Mouse (Mus musculus): ENCODE measurements around the gene Mob3c. TPM values are rescaled to one million over a fixed set of nuclear protein-coding genes. Genes with fewer than 3 reads are reported as not detected.

The Mob3c gene
- total RNA-seq, 1 experiment: 4.0 TPM

GRCm38 (mm10) chr4:115784769-115785510, 43.0 kb upstream of the Mob3c start, which contains the start of gene Atpaf1:
Gene Atpaf1 (plus strand): TSS chr4:115784812.
- in situ Hi-C loops (cut with MboI; ENCODE audit: low sequenced_read_pairs in 2 of 2, unreplicated experiment in 2 of 2): no loop called here
- peak; percentile 27 for DNase-seq (ENCODE audit: low read depth, low spot score)
- H3K27ac ChIP-seq (ENCODE audit: insufficient read depth, low read depth, low read length, poor library complexity, severe bottlenecking): peak within 1 kb of the TSS; percentile 58
- no peaks in the 10 kb centered on the region for H3K9me3 ChIP-seq (ENCODE audit: control insufficient read depth, insufficient read depth, low read depth, low read length)
- peak within 1 kb of the TSS; percentile 68 to 75 for H3K4me3 ChIP-seq (ENCODE audit: insufficient read depth in 1 of 2, low read depth in 1 of 2, low read length in 2 of 2, poor library complexity in 1 of 2, severe bottlenecking in 1 of 2)
- H3K4me1 ChIP-seq (ENCODE audit: control insufficient read depth in 2 of 2, insufficient read depth in 2 of 2, low read length in 2 of 2, poor library complexity in 1 of 2): peaks cover 0 to 6% of the 10 kb centered on the region in 2 experiments; a peak in 2 of 4 replicates
- TF ChIP-seq ZC3H11A (IDR thresholded peaks at IDR 0.05; ENCODE audit: borderline replicate concordance, low read depth, low read length) (no peak), CHD2 (IDR thresholded peaks at IDR 0.05; ENCODE audit: low read depth, low read length) (no peak), HCFC1 (IDR thresholded peaks at IDR 0.05; ENCODE audit: borderline replicate concordance, insufficient read depth, low read length) (peak; percentile 73), MAFK (IDR thresholded peaks at IDR 0.05; ENCODE audit: insufficient read depth, low read depth, low read length) (no peak), ZNF384 (IDR thresholded peaks at IDR 0.05; ENCODE audit: low read depth, low read length) (no peak)
- peak within 1 kb of the TSS; percentile 76 for H3K9ac ChIP-seq (ENCODE audit: insufficient read depth, low read depth, low read length, poor library complexity, severe bottlenecking)
- peaks cover 2% of the 10 kb centered on the region for H3K36me3 ChIP-seq (ENCODE audit: control insufficient read depth, insufficient read depth, low read length, poor library complexity, severe bottlenecking)

- no peaks in the 10 kb centered on the region for H3K9me3 ChIP-seq (ENCODE audit: control insufficient read depth, insufficient read depth, low read depth, low read length)
- peaks cover 0 to 6% of the 10 kb centered on the region in 2 experiments; a peak in 2 of 4 replicates for H3K4me1 ChIP-seq (ENCODE audit: control insufficient read depth in 2 of 2, insufficient read depth in 2 of 2, low read length in 2 of 2, poor library complexity in 1 of 2)
- TF ChIP-seq CHD2 (IDR thresholded peaks at IDR 0.05; ENCODE audit: low read depth, low read length): no peak
- no peak; the same call in 1 of the 2 replicates for TF ChIP-seq MAFK (IDR thresholded peaks at IDR 0.05; ENCODE audit: insufficient read depth, low read depth, low read length)
- TF ChIP-seq HCFC1 (IDR thresholded peaks at IDR 0.05; ENCODE audit: borderline replicate concordance, insufficient read depth, low read length): no peak
- no peak for TF ChIP-seq ZC3H11A (IDR thresholded peaks at IDR 0.05; ENCODE audit: borderline replicate concordance, low read depth, low read length)
- TF ChIP-seq ZNF384 (IDR thresholded peaks at IDR 0.05; ENCODE audit: low read depth, low read length): no peak
- peaks cover 2% of the 10 kb centered on the region for H3K36me3 ChIP-seq (ENCODE audit: control insufficient read depth, insufficient read depth, low read length, poor library complexity, severe bottlenecking)
- H3K9ac ChIP-seq (ENCODE audit: insufficient read depth, low read depth, low read length, poor library complexity, severe bottlenecking): peak overlapping the region; percentile 76
- H3K4me3 ChIP-seq (ENCODE audit: insufficient read depth in 1 of 2, low read depth in 1 of 2, low read length in 2 of 2, poor library complexity in 1 of 2, severe bottlenecking in 1 of 2): peak overlapping the region; percentile 68 to 75
- 0 out of 2 replicates have a peak overlapping the region, but pooled peaks have one; percentile 58 for H3K27ac ChIP-seq (ENCODE audit: insufficient read depth, low read depth, low read length, poor library complexity, severe bottlenecking)
- DNase-seq (ENCODE audit: low read depth, low spot score): peak; percentile 20
- in situ Hi-C loops (cut with MboI; ENCODE audit: low sequenced_read_pairs in 2 of 2, unreplicated experiment in 2 of 2): no loop called here
Observed at GRCm38 (mm10) chr4:115785511-115786034, 42.3 kb upstream of the Mob3c start.

DNA sequence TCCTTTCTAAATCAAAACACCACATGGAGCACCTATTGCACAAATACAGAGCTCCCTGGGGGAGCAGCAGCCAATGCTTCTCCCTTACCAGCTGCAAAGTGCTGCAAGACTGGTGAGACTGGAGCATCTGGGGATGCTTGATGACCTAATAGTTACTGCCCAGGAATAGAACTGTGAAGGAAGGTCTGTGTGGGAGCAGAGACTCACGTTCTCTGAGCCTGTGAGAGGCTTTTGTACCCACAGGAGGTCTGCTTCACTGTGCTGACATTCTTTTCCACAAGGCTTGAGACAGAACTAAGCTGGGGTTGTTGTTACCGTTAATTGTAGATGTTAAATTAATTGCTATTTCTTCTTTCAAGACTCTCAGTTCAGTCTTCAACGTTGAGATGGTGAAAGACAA, 37.0 kb upstream of the Mob3c start:
- Histone ChIP-seq H3K9me3 (ENCODE audit: control insufficient read depth, insufficient read depth, low read depth, low read length) (no peaks in the 10 kb centered on the region), H3K9ac (ENCODE audit: insufficient read depth, low read depth, low read length, poor library complexity, severe bottlenecking) (no peak overlapping the region), H3K4me3 (ENCODE audit: insufficient read depth in 1 of 2, low read depth in 1 of 2, low read length in 2 of 2, poor library complexity in 1 of 2, severe bottlenecking in 1 of 2) (no peak overlapping the region), H3K4me1 (ENCODE audit: control insufficient read depth in 2 of 2, insufficient read depth in 2 of 2, low read length in 2 of 2, poor library complexity in 1 of 2) (peaks cover 0 to 2% of the 10 kb centered on the region in 2 experiments; a peak in 1 of 4 replicates), H3K27ac (ENCODE audit: insufficient read depth, low read depth, low read length, poor library complexity, severe bottlenecking) (no peak overlapping the region), H3K36me3 (ENCODE audit: control insufficient read depth, insufficient read depth, low read length, poor library complexity, severe bottlenecking) (peaks cover 5% of the 10 kb centered on the region)
- TF ChIP-seq ZC3H11A (IDR thresholded peaks at IDR 0.05; ENCODE audit: borderline replicate concordance, low read depth, low read length) (no peak), CHD2 (IDR thresholded peaks at IDR 0.05; ENCODE audit: low read depth, low read length) (no peak), MAFK (IDR thresholded peaks at IDR 0.05; ENCODE audit: insufficient read depth, low read depth, low read length) (no peak), HCFC1 (IDR thresholded peaks at IDR 0.05; ENCODE audit: borderline replicate concordance, insufficient read depth, low read length) (no peak), ZNF384 (IDR thresholded peaks at IDR 0.05; ENCODE audit: low read depth, low read length) (no peak)
- DNase-seq (ENCODE audit: low read depth, low spot score): no peak
- in situ Hi-C loops (cut with MboI; ENCODE audit: low sequenced_read_pairs in 2 of 2, unreplicated experiment in 2 of 2): no loop called here

DNA sequence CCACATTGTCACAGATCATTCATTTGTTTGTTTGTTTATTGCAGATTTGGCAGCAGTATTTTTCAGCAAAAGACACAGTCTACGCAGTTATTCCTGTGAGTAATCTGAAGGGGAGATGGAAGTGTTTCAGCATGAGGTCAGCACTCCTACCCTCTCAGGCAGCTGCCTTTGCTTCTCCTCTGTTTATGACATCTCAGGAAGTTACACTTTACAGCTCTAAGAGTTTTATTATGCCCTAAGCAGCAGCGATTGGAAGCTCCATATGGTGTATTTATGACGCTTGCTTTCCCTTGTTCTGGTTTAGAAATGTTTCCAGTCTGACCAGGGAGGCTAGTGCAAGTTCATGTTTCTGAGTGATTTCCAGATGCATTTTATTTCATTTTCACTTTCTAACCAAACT, 32.5 kb upstream of the Mob3c start:
- no peaks in the 10 kb centered on the region for H3K9me3 ChIP-seq (ENCODE audit: control insufficient read depth, insufficient read depth, low read depth, low read length)
- no peak for DNase-seq (ENCODE audit: low read depth, low spot score)
- no peak overlapping the region for H3K4me3 ChIP-seq (ENCODE audit: insufficient read depth in 1 of 2, low read depth in 1 of 2, low read length in 2 of 2, poor library complexity in 1 of 2, severe bottlenecking in 1 of 2)
- no peaks in the 10 kb centered on the region for H3K4me1 ChIP-seq (ENCODE audit: control insufficient read depth in 2 of 2, insufficient read depth in 2 of 2, low read length in 2 of 2, poor library complexity in 1 of 2)
- no peak overlapping the region for H3K9ac ChIP-seq (ENCODE audit: insufficient read depth, low read depth, low read length, poor library complexity, severe bottlenecking)
- in situ Hi-C loops (cut with MboI; ENCODE audit: low sequenced_read_pairs in 2 of 2, unreplicated experiment in 2 of 2): no loop called here
- TF ChIP-seq CHD2 (IDR thresholded peaks at IDR 0.05; ENCODE audit: low read depth, low read length) (no peak), MAFK (IDR thresholded peaks at IDR 0.05; ENCODE audit: insufficient read depth, low read depth, low read length) (no peak), ZNF384 (IDR thresholded peaks at IDR 0.05; ENCODE audit: low read depth, low read length) (no peak), ZC3H11A (IDR thresholded peaks at IDR 0.05; ENCODE audit: borderline replicate concordance, low read depth, low read length) (no peak)
- no peak overlapping the region for H3K27ac ChIP-seq (ENCODE audit: insufficient read depth, low read depth, low read length, poor library complexity, severe bottlenecking)
- H3K36me3 ChIP-seq (ENCODE audit: control insufficient read depth, insufficient read depth, low read length, poor library complexity, severe bottlenecking): peaks cover 9% of the 10 kb centered on the region
